Mouse (Mus musculus) G1E-ER4 (cell line): ENCODE data around the gene Cenpo. TPM values are rescaled to one million over a fixed set of nuclear protein-coding genes. Genes with fewer than 3 reads are reported as not detected.

Experiments used
- GATA1 ChIP-seq: IDR thresholded peaks from one replicate; pipeline ENCODE4 v1.8.0; 2012; ENCODE audit warnings: low read length, inconsistent platforms
- polyA plus RNA-seq: library from polyadenylated mRNA; stranded (reverse); fragments of >175 nt; gene quantifications from 2 replicates; pipeline ENCODE4 v1.2.3, GENCODE M21; 2012

Gene Cenpo
- polyA plus RNA-seq, 1 experiment: 3.6 TPM

GRCm38 (mm10) chr12:4169622-4170021 lies 64.5 kb downstream of the Cenpo start:
- no peak for TF ChIP-seq GATA1

DNA sequence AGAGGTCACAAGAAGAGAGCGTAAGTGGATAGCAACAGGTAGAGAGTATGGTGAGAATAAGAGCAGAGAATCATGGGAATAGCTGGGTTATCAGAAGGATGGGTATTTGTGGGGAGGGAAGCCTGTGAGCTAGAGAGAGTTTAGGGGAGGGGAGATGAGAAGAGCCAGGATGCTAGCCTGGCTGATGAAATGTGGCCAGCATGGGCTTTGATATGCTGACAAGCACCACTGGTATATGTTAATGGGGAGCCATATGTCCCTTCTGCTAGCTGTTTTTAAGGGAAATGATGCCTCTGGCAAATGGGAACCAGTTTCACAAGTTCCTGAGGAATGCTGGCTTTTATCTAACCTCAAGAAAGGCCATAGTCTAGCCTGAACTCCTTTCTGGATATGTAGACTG lies 65.0 kb downstream of the Cenpo start:
- TF ChIP-seq GATA1: no peak

DNA sequence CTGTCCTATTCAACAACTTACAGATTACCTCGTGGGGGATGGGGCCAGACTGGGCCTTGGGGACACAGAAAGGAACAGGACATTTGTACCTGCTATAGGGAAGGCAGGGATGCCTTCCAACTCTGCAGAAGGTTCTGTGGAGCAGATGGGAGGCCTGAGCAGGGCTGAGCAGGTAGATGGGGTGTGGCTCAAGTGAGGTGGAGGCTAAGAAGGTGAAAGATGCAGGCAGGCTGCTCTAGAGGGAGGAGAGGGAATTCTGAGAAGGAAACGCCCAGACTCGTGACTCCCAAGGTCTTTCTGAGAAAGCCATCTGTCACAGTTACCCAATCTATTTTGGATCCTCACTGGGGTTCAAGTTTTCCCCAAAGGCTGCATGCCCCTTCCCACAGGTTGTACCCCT lies 67.1 kb downstream of the Cenpo start:
- no peak for TF ChIP-seq GATA1

DNA sequence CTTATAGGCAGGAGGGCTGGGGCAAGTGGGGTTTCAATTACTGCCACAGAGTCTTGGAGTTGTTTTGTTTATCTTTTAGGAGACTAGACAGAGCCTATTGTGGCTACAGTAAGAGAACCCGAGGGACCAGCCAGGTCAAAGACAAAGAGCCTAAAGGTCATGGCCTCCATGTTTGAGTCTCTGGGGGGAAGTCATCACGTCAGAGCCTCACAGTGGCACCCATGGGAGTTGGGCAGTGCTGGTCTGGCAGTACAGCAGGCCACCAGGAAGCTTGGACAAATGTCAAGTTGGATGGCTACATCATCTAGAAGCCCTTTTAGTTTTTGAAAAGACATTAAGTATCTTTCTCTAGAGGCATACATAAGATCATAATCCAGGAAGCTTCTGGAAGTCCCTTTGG lies 71.2 kb downstream of the Cenpo start:
- TF ChIP-seq GATA1: no peak

GRCm38 (mm10) chr12:4160322-4160721 lies 73.8 kb downstream of the Cenpo start:
- TF ChIP-seq GATA1: no peak

DNA sequence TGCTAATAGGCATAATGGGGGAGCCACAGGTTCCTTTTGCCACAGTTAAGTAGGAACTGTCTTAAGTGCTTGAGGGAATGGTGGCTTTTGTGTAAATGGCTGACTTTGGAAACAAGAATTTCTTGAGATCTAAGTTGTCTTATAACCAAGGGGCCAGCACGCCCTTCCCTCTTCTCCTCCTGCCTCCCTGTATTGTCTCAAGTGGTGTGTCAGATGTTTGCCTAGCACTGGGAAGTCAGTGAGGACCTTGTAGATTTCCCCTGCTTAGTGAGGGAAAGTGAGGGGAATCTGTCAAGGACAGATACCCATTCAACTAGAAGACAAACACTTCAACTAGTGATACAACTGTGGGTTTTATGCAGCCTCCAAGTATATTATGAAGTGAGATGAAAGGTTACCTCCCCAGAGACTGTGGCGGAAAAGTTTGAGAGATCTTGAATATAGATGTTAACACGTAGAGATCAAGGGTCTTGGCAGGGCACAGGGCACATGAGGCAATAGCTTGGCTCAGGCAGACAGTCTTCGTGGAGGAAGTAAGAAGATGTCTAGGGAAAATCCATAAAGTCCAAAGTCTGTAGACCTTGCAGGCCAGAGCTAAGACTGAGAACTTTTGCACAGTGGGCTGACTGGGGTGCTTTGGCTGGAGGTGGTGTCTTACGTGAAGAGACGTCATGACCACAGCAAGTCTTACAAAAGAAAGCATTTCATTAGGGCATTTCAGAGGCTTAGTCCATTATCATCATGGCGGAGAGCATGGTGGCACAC lies 75.0 kb downstream of the Cenpo start:
- TF ChIP-seq GATA1: no peak

- TF ChIP-seq GATA1: no peak
Measured at GRCm38 (mm10) chr12:4158179-4158578, 75.9 kb downstream of the Cenpo start.

DNA sequence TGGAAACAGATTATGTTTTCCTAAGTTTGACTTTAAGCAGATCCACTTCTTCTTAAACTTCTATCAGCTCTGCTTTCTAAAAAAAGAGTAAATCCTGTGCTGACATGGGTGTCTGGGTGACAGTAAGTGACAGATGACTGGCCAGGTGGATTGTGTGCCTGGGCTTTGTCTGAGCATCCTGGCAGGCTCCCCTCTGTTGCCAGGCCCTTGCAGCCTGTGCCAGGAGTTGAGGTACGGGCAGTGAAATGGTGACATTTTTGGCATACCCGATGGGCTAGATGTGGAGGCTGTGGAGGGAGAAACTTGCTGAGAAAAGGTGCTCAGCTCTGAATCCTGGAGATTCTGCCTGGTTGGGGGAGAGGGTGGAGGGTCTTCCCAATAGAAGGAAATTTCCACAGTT lies 76.6 kb downstream of the Cenpo start:
- no peak for TF ChIP-seq GATA1

DNA sequence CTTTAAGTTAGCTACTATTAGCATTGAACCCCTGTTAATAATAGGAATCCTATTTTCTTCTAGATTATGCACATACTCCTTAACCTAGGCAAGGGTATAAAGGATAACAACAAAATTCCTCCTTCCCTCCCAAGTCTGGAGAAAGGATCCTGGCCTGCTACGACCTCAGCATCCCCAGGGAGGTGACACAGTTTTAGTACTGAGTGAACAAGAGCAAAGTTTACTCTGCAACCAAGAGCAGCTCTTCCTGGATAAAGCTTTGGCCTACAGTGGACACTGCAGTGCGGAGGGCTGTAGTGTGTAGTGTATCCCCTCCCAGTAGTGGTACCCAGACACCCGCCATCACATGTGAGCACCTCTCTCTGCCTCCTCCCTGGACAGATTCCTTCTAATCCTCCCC lies 82.1 kb downstream of the Cenpo start:
- no peak for TF ChIP-seq GATA1

GRCm38 (mm10) chr12:4150936-4151335 lies 83.2 kb downstream of the Cenpo start:
- no peak for TF ChIP-seq GATA1

Other genes starting within 250 kb of the Cenpo start
- gene Efr3b, start 195.4 kb downstream of the Cenpo start, polyA plus RNA-seq: not detected in 2 replicates
- gene Dnajc27, start 151.7 kb downstream of the Cenpo start, polyA plus RNA-seq: 7.5 and 9.0 TPM in 2 replicates
- gene Adcy3, start 101.2 kb downstream of the Cenpo start, polyA plus RNA-seq: 0.01 TPM in 1 of 2 replicates, not detected in the other
- gene Ptrhd1, start 267 bp downstream of the Cenpo start, polyA plus RNA-seq: 2.0 and 3.0 TPM in 2 replicates
- 3.1 and 3.2 TPM in 2 replicates for gene Ncoa1, start 242.9 kb upstream of the Cenpo start, polyA plus RNA-seq